10 mouse cellular contexts compared by ENCODE assay signal in genomic region chr16:85678228-85678627, GRCm38 (mm10).
DNase-seq lines count a peak whose midpoint lies in the region; ATAC-seq and TF ChIP-seq lines count a peak whose summit lies in the region.
"Had no signal": no experiment of that assay in that cellular context is flagged by ENCODE, and none has a peak within 500 bp of the region (broad histone marks: within the 10 kb centered on the region; RNA-seq: fewer than 3 reads in every experiment).

No protein-coding gene starts in this region.

- intact Hi-C loops in gastrocnemius, adult 2 months (cut with DNase I): loop anchor here (2.0 kb wide), 1 partner anchor 721 kb away; no protein-coding TSS in a partner anchor
- intact Hi-C loops in gastrocnemius, postnatal 14 days (cut with DNase I; ENCODE audit: low total_unique reads): loop anchor here (10.0 kb wide), 1 partner anchor 723 kb away; no protein-coding TSS in a partner anchor

- H3K27ac ChIP-seq in gastrocnemius, adult 2 months: no peak overlapping the region
- no peak overlapping the region for H3K27ac ChIP-seq in neural tube, embryonic 11.5 days (ENCODE audit: low read depth, low read length)
- H3K27ac ChIP-seq in neural tube, embryonic 15.5 days (replicated peaks): no peak overlapping the region
- no peak overlapping the region for H3K27ac ChIP-seq in hindbrain, embryonic 15.5 days (replicated peaks)

- H3K4me1 ChIP-seq in neural tube, embryonic 11.5 days (ENCODE audit: control insufficient read depth, insufficient read depth, low read length): no peaks in the 10 kb centered on the region
- peaks cover 2% of the 10 kb centered on the region; the same call in 1 of the 2 replicates for H3K4me1 ChIP-seq in neural tube, embryonic 15.5 days
- no peaks in the 10 kb centered on the region for H3K4me1 ChIP-seq in hindbrain, embryonic 15.5 days (replicated peaks)

- H3K4me2 ChIP-seq in neural tube, embryonic 11.5 days (ENCODE audit: low read depth): no peak overlapping the region
- H3K4me2 ChIP-seq in neural tube, embryonic 15.5 days: no peak overlapping the region
- H3K4me2 ChIP-seq in hindbrain, embryonic 15.5 days: no peak overlapping the region

- H3K36me3 ChIP-seq in neural tube, embryonic 11.5 days (ENCODE audit: control insufficient read depth, insufficient read depth, low read length): no peaks in the 10 kb centered on the region
- no peaks in the 10 kb centered on the region for H3K36me3 ChIP-seq in neural tube, embryonic 15.5 days
- no peaks in the 10 kb centered on the region for H3K36me3 ChIP-seq in hindbrain, embryonic 15.5 days

- H3K9me3 ChIP-seq in neural tube, embryonic 11.5 days (ENCODE audit: control insufficient read depth, low read length): no peaks in the 10 kb centered on the region
- no peaks in the 10 kb centered on the region for H3K9me3 ChIP-seq in neural tube, embryonic 15.5 days (replicated peaks)
- no peaks in the 10 kb centered on the region for H3K9me3 ChIP-seq in hindbrain, embryonic 15.5 days

- DNase-seq in gastrocnemius, adult 2 months: no peak
- no peak for DNase-seq in gastrocnemius, postnatal 14 days
- DNase-seq in neural tube, embryonic 11.5 days (ENCODE audit: low spot score): peak; percentile 14
- DNase-seq in adrenal gland, postnatal 36 days: no peak
- no peak for DNase-seq in adrenal gland, postnatal 25 days
- DNase-seq in heart, adult 9 months (ENCODE audit: low spot score in 2 of 2): no peak
- DNase-seq: cerebellum, postnatal 36 days had no signal

- TF ChIP-seq CTCF in gastrocnemius, adult 2 months (IDR thresholded peaks at IDR 0.05): peak; percentile 83

- no peak overlapping the region for H3K9ac ChIP-seq in neural tube, embryonic 11.5 days (ENCODE audit: low read length)
- H3K9ac ChIP-seq in neural tube, embryonic 15.5 days (replicated peaks): no peak overlapping the region
- H3K9ac ChIP-seq in hindbrain, embryonic 15.5 days: no peak overlapping the region

- H3K4me3 ChIP-seq in gastrocnemius, adult 2 months: no peak overlapping the region
- no peak overlapping the region for H3K4me3 ChIP-seq in neural tube, embryonic 11.5 days (ENCODE audit: low read depth, low read length)
- H3K4me3 ChIP-seq in neural tube, embryonic 15.5 days (replicated peaks): no peak overlapping the region
- no peak overlapping the region for H3K4me3 ChIP-seq in hindbrain, embryonic 15.5 days
- H3K4me3 ChIP-seq: myocyte had no signal

- ATAC-seq in neural tube, embryonic 11.5 days (ENCODE audit: insufficient read depth, low FRiP score, low TSS enrichment): no peak
- no peak for ATAC-seq in neural tube, embryonic 15.5 days (ENCODE audit: low FRiP score)
- ATAC-seq in hindbrain, embryonic 15.5 days (ENCODE audit: low FRiP score, low read depth): peak; percentile 42; the same call in 1 of the 2 replicates

- H3K27me3 ChIP-seq in neural tube, embryonic 11.5 days (ENCODE audit: control insufficient read depth, insufficient read depth, low read length): no peaks in the 10 kb centered on the region
- no peaks in the 10 kb centered on the region for H3K27me3 ChIP-seq in neural tube, embryonic 15.5 days (replicated peaks)
- H3K27me3 ChIP-seq in hindbrain, embryonic 15.5 days: no peaks in the 10 kb centered on the region
